Mouse (Mus musculus) small intestine, adult 10 weeks (tissue): ENCODE measurements around the gene Nfkbia. TPM values are rescaled to one million over a fixed set of nuclear protein-coding genes. Genes with fewer than 3 reads are reported as not detected.

Experiments used
- polyA plus RNA-seq: library from polyadenylated mRNA; stranded (reverse); fragments of 350-450 nt; fragmentation: Illumina TruSeq; extraction: RNeasy Lipid Tissue Mini Kit (QIAGEN cat#74804); gene quantifications from one replicate; pipeline ENCODE4 v1.2.3, GENCODE M21; 2014; ENCODE audit warnings: low replicate concordance

The Nfkbia gene
- 28.2 TPM for polyA plus RNA-seq

GRCm38 (mm10) chr12:55492184-55492898, at the start of gene Nfkbia:
TSS of gene Nfkbia (minus strand) at chr12:55492647.

Other genes starting within 250 kb of the Nfkbia start
- gene 1110008L16Rik, start 193.1 kb downstream of the Nfkbia start, polyA plus RNA-seq: 17.5 TPM
- 34.3 TPM for gene Ppp2r3c, start 189.6 kb downstream of the Nfkbia start, polyA plus RNA-seq
- 267 TPM for gene Psma6, start 108.4 kb downstream of the Nfkbia start, polyA plus RNA-seq
- gene Aldoart2, start 72.6 kb upstream of the Nfkbia start, polyA plus RNA-seq: not detected
- not detected for gene Insm2, start 106.8 kb upstream of the Nfkbia start, polyA plus RNA-seq